Mouse (Mus musculus): Measurements from ENCODE around the gene Ppp1r12a. TPM values are rescaled to one million over a fixed set of nuclear protein-coding genes. Genes with fewer than 3 reads are reported as not detected.

Gene Ppp1r12a
- total RNA-seq, 1 experiment: 106 TPM

DNA sequence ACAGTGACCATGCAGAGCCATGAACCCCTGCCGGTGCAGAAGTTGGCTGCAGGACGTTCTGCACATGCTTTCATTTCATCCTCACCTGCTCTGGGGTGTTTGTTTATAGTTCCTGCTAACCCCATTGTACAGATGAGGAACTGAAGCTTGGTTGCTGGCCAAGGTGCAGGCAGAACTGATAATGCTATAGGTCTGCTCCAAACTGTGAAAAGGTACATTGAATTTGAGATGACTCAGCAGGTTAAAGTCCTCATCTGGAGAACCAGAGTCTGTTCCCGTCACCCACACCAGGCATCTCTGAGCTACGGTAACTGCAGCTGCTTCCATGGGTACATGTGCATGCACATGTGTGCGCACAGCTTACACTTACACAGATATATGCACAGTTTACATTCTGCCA is 62.4 kb downstream of the Ppp1r12a start:
- H3K27ac ChIP-seq (ENCODE audit: insufficient read depth, low read depth, low read length, poor library complexity, severe bottlenecking): no peak overlapping the region
- TF ChIP-seq HCFC1 (IDR thresholded peaks at IDR 0.05; ENCODE audit: borderline replicate concordance, insufficient read depth, low read length): no peak
- TF ChIP-seq MAFK (IDR thresholded peaks at IDR 0.05; ENCODE audit: insufficient read depth, low read depth, low read length): 0 out of 2 replicates have a peak, but pooled peaks have one; percentile 43
- TF ChIP-seq ZNF384 (IDR thresholded peaks at IDR 0.05; ENCODE audit: low read depth, low read length): no peak
- no peaks in the 10 kb centered on the region for H3K9me3 ChIP-seq (ENCODE audit: control insufficient read depth, insufficient read depth, low read depth, low read length)
- no peak overlapping the region for H3K9ac ChIP-seq (ENCODE audit: insufficient read depth, low read depth, low read length, poor library complexity, severe bottlenecking)
- no peak overlapping the region for H3K4me3 ChIP-seq (ENCODE audit: insufficient read depth in 1 of 2, low read depth in 1 of 2, low read length in 2 of 2, poor library complexity in 1 of 2, severe bottlenecking in 1 of 2)
- in situ Hi-C loops (cut with MboI; ENCODE audit: low sequenced_read_pairs in 2 of 2, unreplicated experiment in 2 of 2): no loop called here
- no peaks in the 10 kb centered on the region for H3K4me1 ChIP-seq (ENCODE audit: control insufficient read depth in 2 of 2, insufficient read depth in 2 of 2, low read length in 2 of 2, poor library complexity in 1 of 2)
- H3K36me3 ChIP-seq (ENCODE audit: control insufficient read depth, insufficient read depth, low read length, poor library complexity, severe bottlenecking): no peaks in the 10 kb centered on the region; the same call in none of the 2 replicates
- no peak for DNase-seq (ENCODE audit: low read depth, low spot score)

DNA sequence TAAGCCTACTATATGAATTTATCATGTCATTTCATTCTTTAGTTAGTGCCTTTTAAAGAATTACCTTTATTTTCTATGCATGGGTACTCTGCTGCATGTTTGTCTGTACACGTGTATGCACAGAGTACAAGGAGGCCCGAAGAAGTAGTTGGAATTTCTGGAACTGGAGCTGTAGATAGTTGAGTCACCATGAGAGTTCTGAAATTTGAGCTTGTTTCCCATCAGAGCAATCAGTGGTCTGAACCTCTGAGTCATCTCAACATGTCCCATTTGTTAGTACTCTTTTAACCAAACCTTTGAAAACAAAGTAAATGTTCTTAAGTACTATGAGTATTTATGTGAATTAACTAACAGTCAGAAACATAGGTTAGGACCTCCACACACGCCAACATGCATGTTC is 75.1 kb downstream of the Ppp1r12a start:
- in situ Hi-C loops (cut with MboI; ENCODE audit: low sequenced_read_pairs in 2 of 2, unreplicated experiment in 2 of 2): no loop called here
- H3K4me1 ChIP-seq (ENCODE audit: control insufficient read depth in 2 of 2, insufficient read depth in 2 of 2, low read length in 2 of 2, poor library complexity in 1 of 2): no peaks in the 10 kb centered on the region; a peak in 1 of 4 replicates
- TF ChIP-seq CHD2 (IDR thresholded peaks at IDR 0.05; ENCODE audit: low read depth, low read length) (no peak), ZC3H11A (IDR thresholded peaks at IDR 0.05; ENCODE audit: borderline replicate concordance, low read depth, low read length) (no peak), HCFC1 (IDR thresholded peaks at IDR 0.05; ENCODE audit: borderline replicate concordance, insufficient read depth, low read length) (no peak), ZNF384 (IDR thresholded peaks at IDR 0.05; ENCODE audit: low read depth, low read length) (no peak), MAFK (IDR thresholded peaks at IDR 0.05; ENCODE audit: insufficient read depth, low read depth, low read length) (no peak)
- H3K9ac ChIP-seq (ENCODE audit: insufficient read depth, low read depth, low read length, poor library complexity, severe bottlenecking): no peak overlapping the region
- H3K36me3 ChIP-seq (ENCODE audit: control insufficient read depth, insufficient read depth, low read length, poor library complexity, severe bottlenecking): peaks cover 9% of the 10 kb centered on the region
- H3K27ac ChIP-seq (ENCODE audit: insufficient read depth, low read depth, low read length, poor library complexity, severe bottlenecking): no peak overlapping the region
- no peaks in the 10 kb centered on the region for H3K9me3 ChIP-seq (ENCODE audit: control insufficient read depth, insufficient read depth, low read depth, low read length)
- H3K4me3 ChIP-seq (ENCODE audit: insufficient read depth in 1 of 2, low read depth in 1 of 2, low read length in 2 of 2, poor library complexity in 1 of 2, severe bottlenecking in 1 of 2): no peak overlapping the region
- no peak for DNase-seq (ENCODE audit: low read depth, low spot score)

DNA sequence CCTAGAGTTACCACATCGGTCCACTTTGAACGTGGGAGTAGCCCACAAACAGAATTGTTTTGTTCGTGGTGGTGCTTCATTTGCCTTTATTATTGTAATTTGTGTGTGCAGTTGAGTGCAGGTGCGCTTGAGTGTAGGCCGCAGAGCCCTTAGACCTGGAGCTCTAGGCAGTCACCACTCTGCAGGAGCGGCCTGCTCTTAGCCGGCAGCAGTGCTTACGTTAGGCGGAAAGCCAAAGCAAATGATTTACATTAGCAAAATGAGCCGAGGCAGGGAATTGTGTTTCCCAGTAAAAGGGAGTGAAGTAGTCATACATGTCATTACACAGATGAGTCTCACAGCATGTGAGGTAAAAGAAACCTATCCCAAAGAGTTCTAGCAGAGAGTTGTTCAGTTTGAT is 77.1 kb downstream of the Ppp1r12a start:
- in situ Hi-C loops (cut with MboI; ENCODE audit: low sequenced_read_pairs in 2 of 2, unreplicated experiment in 2 of 2): no loop called here
- Histone ChIP-seq H3K9me3 (ENCODE audit: control insufficient read depth, insufficient read depth, low read depth, low read length) (no peaks in the 10 kb centered on the region), H3K9ac (ENCODE audit: insufficient read depth, low read depth, low read length, poor library complexity, severe bottlenecking) (no peak overlapping the region), H3K4me1 (ENCODE audit: control insufficient read depth in 2 of 2, insufficient read depth in 2 of 2, low read length in 2 of 2, poor library complexity in 1 of 2) (no peaks in the 10 kb centered on the region; a peak in 1 of 4 replicates), H3K27ac (ENCODE audit: insufficient read depth, low read depth, low read length, poor library complexity, severe bottlenecking) (no peak overlapping the region), H3K36me3 (ENCODE audit: control insufficient read depth, insufficient read depth, low read length, poor library complexity, severe bottlenecking) (peaks cover 8% of the 10 kb centered on the region), H3K4me3 (ENCODE audit: insufficient read depth in 1 of 2, low read depth in 1 of 2, low read length in 2 of 2, poor library complexity in 1 of 2, severe bottlenecking in 1 of 2) (no peak overlapping the region)
- no peak for TF ChIP-seq ZC3H11A (IDR thresholded peaks at IDR 0.05; ENCODE audit: borderline replicate concordance, low read depth, low read length)
- TF ChIP-seq CHD2 (IDR thresholded peaks at IDR 0.05; ENCODE audit: low read depth, low read length): no peak
- TF ChIP-seq MAFK (IDR thresholded peaks at IDR 0.05; ENCODE audit: insufficient read depth, low read depth, low read length): no peak
- no peak for TF ChIP-seq ZNF384 (IDR thresholded peaks at IDR 0.05; ENCODE audit: low read depth, low read length)
- no peak for TF ChIP-seq HCFC1 (IDR thresholded peaks at IDR 0.05; ENCODE audit: borderline replicate concordance, insufficient read depth, low read length)
- DNase-seq (ENCODE audit: low read depth, low spot score): no peak

DNA sequence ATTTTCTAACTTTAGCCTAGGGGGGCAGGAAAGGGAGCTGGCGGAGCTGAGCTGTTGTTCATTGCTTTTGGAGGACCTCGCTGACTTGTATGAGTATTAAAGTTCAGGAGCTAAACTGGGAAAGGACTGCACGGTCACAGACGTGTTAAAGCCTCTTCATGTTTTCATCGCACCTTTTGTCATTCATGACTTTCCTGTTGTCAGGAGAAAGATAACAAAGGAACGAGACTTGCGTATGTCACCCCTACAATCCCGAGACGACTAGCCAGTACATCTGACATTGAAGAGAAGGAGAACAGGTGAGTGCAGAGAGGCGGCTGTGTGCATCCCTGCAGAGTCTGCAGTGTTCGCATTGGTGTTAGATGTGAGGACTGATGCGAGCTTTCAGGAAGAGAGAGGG is 88.7 kb downstream of the Ppp1r12a start:
- Histone ChIP-seq H3K4me3 (ENCODE audit: insufficient read depth in 1 of 2, low read depth in 1 of 2, low read length in 2 of 2, poor library complexity in 1 of 2, severe bottlenecking in 1 of 2) (no peak overlapping the region), H3K27ac (ENCODE audit: insufficient read depth, low read depth, low read length, poor library complexity, severe bottlenecking) (no peak overlapping the region), H3K4me1 (ENCODE audit: control insufficient read depth in 2 of 2, insufficient read depth in 2 of 2, low read length in 2 of 2, poor library complexity in 1 of 2) (peaks cover 0 to 2% of the 10 kb centered on the region in 2 experiments; a peak in 1 of 4 replicates), H3K9ac (ENCODE audit: insufficient read depth, low read depth, low read length, poor library complexity, severe bottlenecking) (no peak overlapping the region), H3K9me3 (ENCODE audit: control insufficient read depth, insufficient read depth, low read depth, low read length) (no peaks in the 10 kb centered on the region), H3K36me3 (ENCODE audit: control insufficient read depth, insufficient read depth, low read length, poor library complexity, severe bottlenecking) (peaks cover 9% of the 10 kb centered on the region; the same call in 1 of the 2 replicates)
- in situ Hi-C loops (cut with MboI; ENCODE audit: low sequenced_read_pairs in 2 of 2, unreplicated experiment in 2 of 2): no loop called here
- TF ChIP-seq MAFK (IDR thresholded peaks at IDR 0.05; ENCODE audit: insufficient read depth, low read depth, low read length): no peak
- DNase-seq (ENCODE audit: low read depth, low spot score): no peak

DNA sequence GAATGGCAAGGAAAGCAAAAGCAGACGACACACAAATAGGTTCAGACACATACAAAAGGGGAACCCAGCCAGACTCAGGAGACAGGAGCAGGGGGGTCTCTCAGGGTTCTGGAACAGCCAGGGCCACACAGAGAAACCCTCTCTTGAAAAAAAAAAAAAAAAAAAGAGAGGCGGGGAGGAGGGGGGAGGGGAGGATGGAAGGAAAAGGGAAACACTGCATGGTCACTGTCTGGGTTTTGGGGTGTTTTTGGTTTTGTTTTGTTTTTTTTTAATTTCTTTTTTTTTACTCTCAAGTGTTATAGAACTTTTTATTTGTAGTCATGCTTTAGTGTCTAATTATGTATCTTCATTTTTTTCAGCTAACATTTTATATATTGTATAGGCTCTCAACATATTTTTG is 89.2 kb downstream of the Ppp1r12a start:
- Histone ChIP-seq H3K4me1 (ENCODE audit: control insufficient read depth in 2 of 2, insufficient read depth in 2 of 2, low read length in 2 of 2, poor library complexity in 1 of 2) (peaks cover 0 to 2% of the 10 kb centered on the region in 2 experiments; a peak in 1 of 4 replicates), H3K36me3 (ENCODE audit: control insufficient read depth, insufficient read depth, low read length, poor library complexity, severe bottlenecking) (peaks cover 12% of the 10 kb centered on the region; the same call in 1 of the 2 replicates), H3K9me3 (ENCODE audit: control insufficient read depth, insufficient read depth, low read depth, low read length) (no peaks in the 10 kb centered on the region), H3K27ac (ENCODE audit: insufficient read depth, low read depth, low read length, poor library complexity, severe bottlenecking) (no peak overlapping the region), H3K9ac (ENCODE audit: insufficient read depth, low read depth, low read length, poor library complexity, severe bottlenecking) (no peak overlapping the region), H3K4me3 (ENCODE audit: insufficient read depth in 1 of 2, low read depth in 1 of 2, low read length in 2 of 2, poor library complexity in 1 of 2, severe bottlenecking in 1 of 2) (no peak overlapping the region)
- TF ChIP-seq ZC3H11A (IDR thresholded peaks at IDR 0.05; ENCODE audit: borderline replicate concordance, low read depth, low read length) (no peak), ZNF384 (IDR thresholded peaks at IDR 0.05; ENCODE audit: low read depth, low read length) (peak; percentile 85)
- DNase-seq (ENCODE audit: low read depth, low spot score): no peak
- in situ Hi-C loops (cut with MboI; ENCODE audit: low sequenced_read_pairs in 2 of 2, unreplicated experiment in 2 of 2): no loop called here
